Mouse (Mus musculus): Measurements from ENCODE around the gene Sowahb.
"Not testable (repeated sequence)": the region's sequence is repeated elsewhere in the genome, so short reads cannot be mapped to it uniquely, and the experiment has no call there.

Gene Sowahb

DNA sequence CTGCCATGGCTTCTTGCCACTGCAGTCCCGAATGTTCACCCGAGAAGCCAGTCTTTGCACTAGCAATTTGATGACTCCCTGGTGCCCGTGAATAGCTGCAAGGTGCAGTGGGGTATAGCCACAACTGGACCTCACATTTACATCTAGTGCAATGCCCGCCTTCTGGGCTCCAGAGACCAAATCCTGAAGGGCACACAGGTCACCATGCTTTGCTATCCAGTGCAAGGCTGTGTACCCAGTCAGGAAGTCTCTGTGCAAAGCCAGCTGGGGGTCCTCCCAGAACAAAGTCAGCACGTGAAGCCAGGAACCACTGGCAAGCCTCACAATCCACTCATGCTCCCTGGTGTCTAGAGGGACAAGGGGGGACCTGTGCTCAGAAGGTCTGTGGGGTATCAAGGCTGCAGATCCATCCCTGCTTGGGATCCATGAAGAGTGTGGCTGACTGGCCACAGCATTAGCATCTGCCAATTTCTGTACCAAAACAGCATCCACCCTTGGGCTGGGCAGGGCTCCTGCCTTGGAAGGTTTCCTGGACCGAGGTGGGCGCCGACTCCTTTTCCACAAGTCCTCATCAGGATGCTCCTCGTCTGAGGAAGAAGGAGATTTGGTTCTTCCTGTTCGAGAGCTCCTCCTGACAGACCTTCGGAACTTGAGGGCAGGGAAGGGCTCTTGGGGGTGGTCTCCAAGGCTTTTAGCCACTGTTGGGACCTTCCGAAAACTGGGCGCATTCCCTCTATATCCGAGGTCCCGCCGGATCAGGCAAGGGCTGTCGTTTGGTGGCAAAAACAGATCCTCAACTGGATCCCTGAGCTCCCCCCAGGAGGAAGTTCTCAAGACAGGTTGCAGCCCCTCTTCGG, 1.8 kb downstream of the Sowahb start:
- DNase-seq (ENCODE audit: low read depth, low spot score), result no peak

- no peak for DNase-seq (ENCODE audit: low read depth, low spot score)
Observed at GRCm38 (mm10) chr5:93042031-93042430, 2.8 kb downstream of the Sowahb start.

DNA sequence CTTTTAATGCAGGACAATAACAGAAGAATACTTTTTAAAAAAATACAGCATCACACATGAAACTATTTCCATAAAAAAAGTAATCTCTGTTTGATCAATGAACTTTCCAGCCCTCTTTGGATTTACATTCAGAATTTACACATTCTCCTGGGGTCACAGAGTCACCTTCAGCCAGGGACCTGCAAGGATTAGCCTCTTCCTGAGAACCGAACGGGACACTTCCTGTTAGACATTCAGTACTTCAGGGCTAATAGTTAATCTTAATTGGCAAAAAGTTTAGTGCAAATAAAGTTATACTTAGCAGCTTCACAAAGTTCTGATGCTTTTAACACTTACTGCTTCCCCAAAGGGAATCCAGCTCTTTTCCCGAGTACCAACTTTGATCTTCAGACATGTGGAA, 3.5 kb downstream of the Sowahb start:
- no peak for DNase-seq (ENCODE audit: low read depth, low spot score)

DNA sequence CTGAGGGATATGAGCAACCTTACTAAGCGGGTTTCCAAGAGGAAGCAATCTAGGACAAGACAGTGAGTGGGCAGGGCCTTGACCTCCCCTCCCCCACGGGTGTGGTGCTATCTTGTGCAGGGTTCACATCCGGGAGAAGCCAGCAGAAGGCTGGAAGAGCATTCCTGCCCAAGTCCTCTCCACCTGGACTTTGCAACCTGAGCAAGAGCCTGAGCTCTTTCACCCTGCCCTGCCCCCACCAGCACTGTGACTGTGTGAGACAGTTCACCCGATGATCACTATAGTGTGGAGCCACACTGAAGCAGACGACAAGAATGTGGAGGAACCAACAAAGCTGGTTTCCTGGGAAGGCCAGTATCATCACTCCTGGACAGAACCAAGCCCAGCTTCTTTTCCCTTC, 4.7 kb downstream of the Sowahb start:
- no peak for DNase-seq (ENCODE audit: low read depth, low spot score)

- no peak for DNase-seq (ENCODE audit: low read depth, low spot score)
Observed at GRCm38 (mm10) chr5:93036254-93036653, 8.6 kb downstream of the Sowahb start.

- no peak for DNase-seq (ENCODE audit: low read depth, low spot score)
Observed at GRCm38 (mm10) chr5:93035285-93035684, 9.5 kb downstream of the Sowahb start.

- no peak for DNase-seq (ENCODE audit: low read depth, low spot score)
Observed at GRCm38 (mm10) chr5:93033087-93033870, 11.5 kb downstream of the Sowahb start.

DNA sequence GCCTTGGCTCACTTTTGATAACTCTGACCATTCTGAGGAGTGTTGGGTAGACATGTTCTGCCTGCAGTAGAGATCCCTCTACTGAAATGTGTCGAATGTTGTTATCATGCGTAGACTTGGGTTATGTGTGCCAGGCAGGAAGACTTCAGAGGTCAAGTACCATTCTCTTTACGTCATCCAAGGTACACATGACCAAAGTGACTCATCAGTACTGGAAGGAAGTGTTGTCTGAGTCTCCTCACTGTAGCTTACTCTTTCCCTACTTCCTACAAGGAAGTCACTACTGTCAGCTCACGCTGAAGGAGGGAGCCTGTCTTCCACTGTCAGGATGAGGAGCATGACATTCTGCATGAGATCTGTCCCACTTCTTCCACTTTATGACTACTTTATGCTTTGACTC, 12.2 kb downstream of the Sowahb start:
- DNase-seq (ENCODE audit: low read depth, low spot score), result no peak

GRCm38 (mm10) chr5:93030869-93031268, 14.0 kb downstream of the Sowahb start:
- DNase-seq (ENCODE audit: low read depth, low spot score), result no peak

DNA sequence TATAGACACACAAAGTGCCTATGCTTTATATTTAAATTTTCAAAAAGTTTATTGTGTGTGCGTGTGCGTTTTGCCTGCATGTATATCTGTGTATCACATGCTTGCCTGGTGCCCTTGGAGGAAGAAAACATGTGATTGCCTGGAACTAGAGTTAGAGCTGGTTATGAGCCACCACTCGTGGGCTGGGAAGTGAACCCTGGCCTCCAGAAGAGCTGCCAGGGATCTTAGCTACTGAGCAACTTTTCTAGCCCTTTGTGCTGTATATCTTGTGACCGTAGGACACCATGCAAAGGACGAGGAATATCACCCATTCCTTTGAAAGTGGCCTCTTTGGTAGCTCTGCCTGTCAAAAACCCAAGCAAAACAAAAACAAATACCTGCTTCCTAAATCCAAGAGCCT, 14.4 kb downstream of the Sowahb start:
- DNase-seq (ENCODE audit: low read depth, low spot score), result no peak

GRCm38 (mm10) chr5:93027120-93027675, 17.6 kb downstream of the Sowahb start:
- DNase-seq (ENCODE audit: low read depth, low spot score), result no peak

GRCm38 (mm10) chr5:93026437-93027119, 18.2 kb downstream of the Sowahb start:
- no peak for DNase-seq (ENCODE audit: low read depth, low spot score)

DNA sequence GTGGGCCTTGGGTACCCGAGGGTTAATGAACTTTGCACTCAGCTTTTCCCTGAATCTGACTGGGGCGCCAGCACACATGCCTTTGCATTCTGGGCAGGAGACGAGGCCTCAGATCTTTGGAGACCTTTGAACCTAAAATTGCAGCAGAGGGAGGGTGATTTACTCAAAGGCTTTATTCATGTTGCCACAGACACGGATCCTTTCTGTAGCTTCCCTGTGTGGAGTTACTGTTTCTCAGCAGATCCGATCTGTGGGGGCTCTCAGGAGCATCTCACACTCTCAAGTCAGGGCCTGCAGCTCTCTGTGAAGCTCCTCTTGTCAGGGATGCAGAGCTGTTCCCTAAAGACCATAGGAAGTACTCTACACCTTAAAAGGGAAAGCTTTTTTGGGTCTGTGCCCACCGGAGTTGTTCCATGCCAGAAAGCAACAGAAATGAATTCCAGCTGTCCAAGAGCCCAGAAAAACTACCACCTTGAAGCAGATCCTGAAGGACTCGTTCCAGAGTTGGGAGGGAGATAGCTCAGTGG, 20.0 kb downstream of the Sowahb start:
- no peak for DNase-seq (ENCODE audit: low read depth, low spot score)

DNA sequence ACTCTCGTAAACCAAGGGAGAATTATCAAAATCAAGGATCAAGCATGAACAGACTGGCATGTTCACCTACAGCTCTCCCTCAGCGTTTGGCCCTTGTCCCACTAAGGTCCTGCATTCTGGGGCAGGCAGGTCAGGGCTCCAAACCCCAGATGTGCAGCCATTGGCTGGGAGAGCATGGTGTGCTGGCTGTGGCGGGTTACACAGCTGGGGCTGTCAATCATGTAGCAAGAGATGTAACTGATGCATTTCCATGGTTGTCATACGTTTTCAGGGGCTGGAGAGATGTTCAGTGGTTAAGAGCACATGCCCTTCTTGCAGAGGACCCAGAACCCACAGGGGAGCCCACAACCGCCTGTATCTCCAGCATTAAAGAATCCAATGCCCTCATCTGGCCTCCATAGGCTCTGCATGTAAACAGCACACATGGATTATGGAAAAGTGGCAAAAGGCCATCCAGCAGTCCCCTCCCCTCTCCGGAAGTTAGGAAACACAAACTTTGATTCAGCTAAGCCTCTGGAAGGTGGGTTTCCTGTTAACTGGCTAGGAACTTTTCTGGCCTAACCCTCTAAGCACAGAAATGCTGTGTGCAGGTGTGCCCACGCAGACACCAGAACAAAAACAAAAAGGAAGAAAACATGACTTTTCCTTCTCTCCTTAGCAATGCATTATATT, 22.6 kb downstream of the Sowahb start:
- DNase-seq (ENCODE audit: low read depth, low spot score), result no peak

DNA sequence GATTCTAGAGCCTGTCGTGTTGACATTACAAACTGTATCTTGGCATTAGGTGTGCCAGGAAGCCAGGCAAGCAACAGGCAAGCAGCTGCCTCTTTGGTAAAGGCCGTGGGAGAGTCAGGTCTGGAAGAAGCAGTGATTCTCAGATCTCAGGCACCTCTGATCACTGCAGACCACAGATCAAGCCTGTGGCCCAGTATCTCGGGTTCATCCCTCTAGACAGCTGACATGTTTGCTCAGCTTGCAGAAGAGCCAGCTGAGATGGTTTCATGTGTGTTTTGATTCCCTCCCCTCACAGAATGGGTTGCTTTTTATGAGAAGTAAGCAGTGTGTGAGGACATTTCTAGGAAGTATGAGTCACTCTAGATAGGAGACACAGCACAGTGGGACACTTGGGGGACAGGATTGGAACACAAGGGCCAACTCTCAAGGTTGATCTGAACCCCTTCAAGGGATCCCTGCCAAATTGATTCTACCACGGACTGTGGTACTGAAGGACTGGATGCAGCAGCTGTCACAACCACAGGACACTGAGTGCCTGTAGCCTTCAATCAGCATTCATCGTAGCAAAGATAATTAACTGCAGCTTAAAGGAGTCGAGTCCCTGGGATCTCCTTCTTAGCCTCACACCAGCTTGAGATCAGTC, 24.7 kb downstream of the Sowahb start:
- DNase-seq (ENCODE audit: low read depth, low spot score), result no peak

DNA sequence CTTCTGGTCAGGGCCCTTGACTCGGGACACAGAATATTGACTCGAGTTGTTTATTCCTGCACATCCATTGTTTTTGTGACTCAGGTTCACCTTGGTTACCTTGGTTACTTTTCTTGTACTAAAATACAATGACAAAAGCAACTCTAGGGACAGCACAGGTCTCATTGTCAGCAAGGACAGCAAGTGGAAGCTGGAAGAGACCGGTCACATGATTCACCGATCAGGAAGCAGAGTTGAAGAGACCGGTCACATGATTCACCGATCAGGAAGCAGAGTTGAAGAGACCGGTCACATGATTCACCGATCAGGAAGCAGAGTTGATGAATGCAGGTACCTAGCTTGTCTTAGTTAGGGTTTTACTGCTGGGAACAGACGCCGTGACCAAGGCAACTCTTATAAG, 25.6 kb downstream of the Sowahb start:
- DNase-seq (ENCODE audit: low read depth, low spot score), result not testable (repeated sequence)

DNA sequence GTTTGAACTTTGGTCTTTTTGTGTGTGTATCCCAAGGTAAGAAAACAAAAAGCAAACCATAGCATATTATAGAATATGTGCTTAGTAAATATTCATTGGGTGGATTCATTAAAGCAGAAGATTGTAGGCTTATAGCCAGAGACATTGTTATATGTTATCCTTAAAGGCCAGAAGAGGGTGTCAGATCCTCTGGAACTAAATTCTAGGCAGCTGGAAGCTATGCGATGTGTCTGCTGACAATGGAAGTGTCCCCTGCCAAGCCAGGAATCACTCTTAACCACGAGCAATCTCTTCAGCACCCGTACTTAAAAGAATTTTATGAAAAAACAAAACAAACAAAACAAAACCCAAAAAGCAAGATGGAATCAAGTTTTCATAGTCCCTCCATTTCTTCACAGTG, 27.1 kb downstream of the Sowahb start:
- no peak for DNase-seq (ENCODE audit: low read depth, low spot score)

DNA sequence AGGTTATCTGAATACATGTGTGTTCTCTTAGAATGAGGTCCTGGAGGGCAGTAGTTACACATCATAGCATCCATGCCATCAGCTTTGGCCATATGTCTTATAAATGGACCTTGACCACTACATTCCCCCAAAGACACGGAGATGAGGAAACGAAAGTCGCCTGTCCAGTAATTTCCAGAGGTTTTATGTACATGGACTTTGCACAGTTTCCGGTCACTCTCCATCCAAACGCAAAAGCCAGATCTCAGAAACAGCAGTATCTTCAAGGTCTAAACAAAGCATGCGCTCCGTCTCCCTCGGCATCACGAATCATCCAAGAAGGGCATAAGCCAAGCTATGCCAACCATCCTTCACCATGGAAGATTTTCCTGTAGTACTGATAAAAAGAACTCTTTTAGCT, 36.6 kb downstream of the Sowahb start:
- no peak for DNase-seq (ENCODE audit: low read depth, low spot score)

- peak; percentile 43 for DNase-seq (ENCODE audit: low read depth, low spot score)
Observed at GRCm38 (mm10) chr5:93005815-93006341, 38.9 kb downstream of the Sowahb start.

DNA sequence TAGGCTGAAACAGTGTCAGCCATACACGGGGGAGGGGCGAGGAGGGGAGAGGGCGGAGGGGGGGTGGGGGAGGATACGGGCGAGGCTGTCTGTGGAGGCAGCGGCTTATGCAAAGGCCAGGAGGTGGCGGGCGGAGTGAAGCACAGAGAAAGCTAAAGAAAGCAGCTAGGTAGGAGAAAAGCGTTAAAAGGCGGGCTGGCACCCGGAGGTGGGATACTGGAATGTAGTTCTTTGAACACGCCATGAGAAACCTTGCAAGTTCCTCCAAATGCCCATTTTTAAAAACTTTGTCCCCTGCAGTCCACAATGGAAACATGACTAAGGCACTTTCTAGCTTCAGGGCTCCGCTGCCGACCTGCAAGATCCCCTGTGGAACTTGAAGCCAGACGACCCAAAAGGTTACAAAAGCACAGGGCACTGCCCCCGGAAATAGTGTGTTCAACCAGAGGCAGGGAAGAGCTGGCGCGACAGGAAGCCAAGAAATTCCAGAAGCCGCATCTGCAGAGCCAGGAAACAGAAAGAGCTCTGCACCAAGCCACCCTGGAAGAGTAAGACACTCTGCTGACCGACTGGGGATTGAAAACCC, 39.5 kb downstream of the Sowahb start:
- DNase-seq (ENCODE audit: low read depth, low spot score), result peak; percentile 66

Data from telencephalon, adult 2 months (tissue).